Mouse (Mus musculus): Measurements from ENCODE around the gene Coro2a. TPM values are rescaled to one million over a fixed set of nuclear protein-coding genes. Genes with fewer than 3 reads are reported as not detected.
A peak's percentile ranks its signal among the peaks of the same experiment; 100 is the strongest.

Coro2a gene
- polyA plus RNA-seq, 1 experiment: 312 TPM

GRCm38 (mm10) chr4:46529722-46530121 is 72.3 kb downstream of the Coro2a start:
- WGBS: 18% methylated on average over 7 of the region's 7 CpGs
- Histone ChIP-seq H3K27ac (ENCODE audit: insufficient read depth, low read depth, low read length) (peak overlapping the region; percentile 86), H3K4me3 (ENCODE audit: low read depth, low read length) (peak overlapping the region; percentile 17; the same call in 1 of the 2 replicates), H3K27me3 (ENCODE audit: control insufficient read depth, insufficient read depth, low read length) (no peaks in the 10 kb centered on the region), H3K36me3 (ENCODE audit: control insufficient read depth, insufficient read depth, low read length) (peaks cover 28% of the 10 kb centered on the region), H3K4me1 (ENCODE audit: control insufficient read depth, insufficient read depth, insufficient read length, low read length) (peaks cover 22% of the 10 kb centered on the region)
- TF ChIP-seq CTCF (IDR thresholded peaks at IDR 0.05; ENCODE audit: extremely low read depth, insufficient read length, insufficient replicate concordance, low read depth, low read length) (no peak), POLR2A (IDR thresholded peaks at IDR 0.05; ENCODE audit: low read depth, low read length) (no peak)

- peaks cover 33% of the 10 kb centered on the region for H3K36me3 ChIP-seq (ENCODE audit: control insufficient read depth, insufficient read depth, low read length)
- WGBS: 2% methylated on average over 6 of the region's 7 CpGs
Observed at GRCm38 (mm10) chr4:46527558-46527926, 74.5 kb downstream of the Coro2a start.

GRCm38 (mm10) chr4:46526798-46527557 is 75.0 kb downstream of the Coro2a start:
- WGBS: 31% methylated on average over 17 of the region's 17 CpGs
- Histone ChIP-seq H3K27ac (ENCODE audit: insufficient read depth, low read depth, low read length) (peak overlapping the region; percentile 83), H3K36me3 (ENCODE audit: control insufficient read depth, insufficient read depth, low read length) (peaks cover 34% of the 10 kb centered on the region), H3K4me3 (ENCODE audit: low read depth, low read length) (peak overlapping the region; percentile 61), H3K27me3 (ENCODE audit: control insufficient read depth, insufficient read depth, low read length) (no peaks in the 10 kb centered on the region), H3K4me1 (ENCODE audit: control insufficient read depth, insufficient read depth, insufficient read length, low read length) (peaks cover 21% of the 10 kb centered on the region)
- TF ChIP-seq CTCF (IDR thresholded peaks at IDR 0.05; ENCODE audit: extremely low read depth, insufficient read length, insufficient replicate concordance, low read depth, low read length): peak; percentile 53; the same call in 1 of the 2 replicates
- no peak for TF ChIP-seq POLR2A (IDR thresholded peaks at IDR 0.05; ENCODE audit: low read depth, low read length)

More at GRCm38 (mm10) chr4:46527558-46527926, 74.5 kb downstream of the Coro2a start:
- Histone ChIP-seq H3K4me3 (ENCODE audit: low read depth, low read length) (peak overlapping the region; percentile 61), H3K4me1 (ENCODE audit: control insufficient read depth, insufficient read depth, insufficient read length, low read length) (peaks cover 21% of the 10 kb centered on the region), H3K27me3 (ENCODE audit: control insufficient read depth, insufficient read depth, low read length) (no peaks in the 10 kb centered on the region), H3K27ac (ENCODE audit: insufficient read depth, low read depth, low read length) (peak overlapping the region; percentile 84)
- TF ChIP-seq POLR2A (IDR thresholded peaks at IDR 0.05; ENCODE audit: low read depth, low read length): peak; percentile 41; the same call in 1 of the 2 replicates
- no peak for TF ChIP-seq CTCF (IDR thresholded peaks at IDR 0.05; ENCODE audit: extremely low read depth, insufficient read length, insufficient replicate concordance, low read depth, low read length)

GRCm38 (mm10) chr4:46526226-46526625 is 75.8 kb downstream of the Coro2a start:
- 90% methylated on average over 3 of the region's 3 CpGs for WGBS

GRCm38 (mm10) chr4:46523324-46523723 is 78.7 kb downstream of the Coro2a start:
- WGBS: 26% methylated on average over 4 of the region's 4 CpGs
- Histone ChIP-seq H3K27ac (ENCODE audit: insufficient read depth, low read depth, low read length) (peak overlapping the region; percentile 72), H3K4me1 (ENCODE audit: control insufficient read depth, insufficient read depth, insufficient read length, low read length) (peaks cover 14% of the 10 kb centered on the region; the same call in 1 of the 2 replicates), H3K4me3 (ENCODE audit: low read depth, low read length) (no peak overlapping the region), H3K36me3 (ENCODE audit: control insufficient read depth, insufficient read depth, low read length) (peaks cover 51% of the 10 kb centered on the region), H3K27me3 (ENCODE audit: control insufficient read depth, insufficient read depth, low read length) (no peaks in the 10 kb centered on the region)
- TF ChIP-seq POLR2A (IDR thresholded peaks at IDR 0.05; ENCODE audit: low read depth, low read length) (no peak), CTCF (IDR thresholded peaks at IDR 0.05; ENCODE audit: extremely low read depth, insufficient read length, insufficient replicate concordance, low read depth, low read length) (no peak)

More at GRCm38 (mm10) chr4:46526226-46526625, 75.8 kb downstream of the Coro2a start:
- Histone ChIP-seq H3K4me1 (ENCODE audit: control insufficient read depth, insufficient read depth, insufficient read length, low read length) (peaks cover 21% of the 10 kb centered on the region), H3K27ac (ENCODE audit: insufficient read depth, low read depth, low read length) (no peak overlapping the region), H3K4me3 (ENCODE audit: low read depth, low read length) (no peak overlapping the region), H3K36me3 (ENCODE audit: control insufficient read depth, insufficient read depth, low read length) (peaks cover 34% of the 10 kb centered on the region), H3K27me3 (ENCODE audit: control insufficient read depth, insufficient read depth, low read length) (no peaks in the 10 kb centered on the region)
- TF ChIP-seq POLR2A (IDR thresholded peaks at IDR 0.05; ENCODE audit: low read depth, low read length) (no peak), CTCF (IDR thresholded peaks at IDR 0.05; ENCODE audit: extremely low read depth, insufficient read length, insufficient replicate concordance, low read depth, low read length) (no peak)

GRCm38 (mm10) chr4:46521457-46521856 is 80.5 kb downstream of the Coro2a start:
- Histone ChIP-seq H3K4me1 (ENCODE audit: control insufficient read depth, insufficient read depth, insufficient read length, low read length) (peaks cover 7% of the 10 kb centered on the region; the same call in 1 of the 2 replicates), H3K27me3 (ENCODE audit: control insufficient read depth, insufficient read depth, low read length) (no peaks in the 10 kb centered on the region), H3K36me3 (ENCODE audit: control insufficient read depth, insufficient read depth, low read length) (peaks cover 54% of the 10 kb centered on the region), H3K4me3 (ENCODE audit: low read depth, low read length) (no peak overlapping the region), H3K27ac (ENCODE audit: insufficient read depth, low read depth, low read length) (no peak overlapping the region)
- 88% methylated on average over 10 of the region's 10 CpGs for WGBS
- TF ChIP-seq POLR2A (IDR thresholded peaks at IDR 0.05; ENCODE audit: low read depth, low read length): no peak
- no peak for TF ChIP-seq CTCF (IDR thresholded peaks at IDR 0.05; ENCODE audit: extremely low read depth, insufficient read length, insufficient replicate concordance, low read depth, low read length)

- Histone ChIP-seq H3K4me3 (ENCODE audit: low read depth, low read length) (no peak overlapping the region), H3K27me3 (ENCODE audit: control insufficient read depth, insufficient read depth, low read length) (no peaks in the 10 kb centered on the region), H3K36me3 (ENCODE audit: control insufficient read depth, insufficient read depth, low read length) (peaks cover 52% of the 10 kb centered on the region), H3K4me1 (ENCODE audit: control insufficient read depth, insufficient read depth, insufficient read length, low read length) (peaks cover 5% of the 10 kb centered on the region; the same call in 1 of the 2 replicates), H3K27ac (ENCODE audit: insufficient read depth, low read depth, low read length) (no peak overlapping the region)
- WGBS: 91% methylated on average over 2 of the region's 2 CpGs
- TF ChIP-seq POLR2A (IDR thresholded peaks at IDR 0.05; ENCODE audit: low read depth, low read length): no peak
- TF ChIP-seq CTCF (IDR thresholded peaks at IDR 0.05; ENCODE audit: extremely low read depth, insufficient read length, insufficient replicate concordance, low read depth, low read length): no peak
Observed at GRCm38 (mm10) chr4:46520491-46520890, 81.5 kb downstream of the Coro2a start.

All from small intestine, adult 2 months (tissue).